Mouse (Mus musculus) lung, postnatal 25 days (tissue): ENCODE results near the gene Mcat.
A peak's percentile ranks its signal among the peaks of the same experiment; 100 is the strongest.

Experiments used
- DNase-seq: peaks from one replicate; pipeline ENCODE4 v3.0.0; 2022; ENCODE audit warnings: low spot score

The Mcat gene

DNA sequence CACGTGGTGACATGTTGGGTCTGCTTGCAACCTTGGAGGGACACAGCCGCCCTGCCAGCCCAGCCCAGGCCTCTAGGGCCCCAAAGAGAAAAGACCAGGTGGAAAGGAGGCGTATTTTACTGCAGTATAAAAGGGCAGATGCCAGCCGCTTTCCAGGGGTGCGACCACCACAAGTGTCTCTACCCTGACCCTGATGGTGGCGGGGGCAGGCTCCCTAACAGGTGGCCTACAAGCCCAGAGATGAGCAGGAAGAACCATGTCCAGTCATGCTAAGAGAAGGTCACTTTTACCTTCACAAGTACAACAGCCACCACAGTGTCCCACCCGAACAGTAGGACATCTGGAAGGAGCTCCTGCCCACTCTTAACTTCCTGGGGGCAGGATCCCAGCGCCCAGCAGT is 12.0 kb upstream of the Mcat start:
- DNase-seq, result no peak

DNA sequence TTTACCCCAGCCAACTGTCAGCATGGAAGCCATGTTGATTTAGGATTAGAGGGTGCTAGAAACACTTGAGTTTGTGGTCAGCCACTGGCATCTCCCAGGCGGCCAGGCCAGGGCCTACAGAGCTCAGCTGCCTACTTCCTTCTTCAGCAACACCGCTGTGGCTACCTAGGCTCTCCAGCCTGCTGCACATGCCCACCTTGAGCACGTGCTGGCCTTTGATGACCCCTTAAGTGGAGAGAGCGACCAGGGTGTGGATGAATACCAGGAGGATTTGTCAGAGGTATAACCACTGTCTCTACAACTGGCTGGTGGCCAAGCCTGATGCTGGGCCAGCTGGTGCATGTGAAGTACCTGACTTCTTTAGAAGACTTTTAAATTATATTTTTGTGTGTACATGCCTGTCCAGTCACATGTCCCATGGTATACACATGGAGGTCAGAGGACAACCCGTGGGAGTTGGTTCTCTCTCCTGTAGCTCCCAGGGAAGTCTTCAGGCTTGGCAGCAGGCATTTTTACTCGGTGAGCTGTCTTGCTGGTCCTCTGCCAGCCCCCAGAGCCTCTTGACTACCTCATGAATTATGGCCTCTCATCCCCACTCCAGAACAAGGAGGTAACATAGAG is 11.3 kb upstream of the Mcat start:
- DNase-seq, result peak; percentile 73

DNA sequence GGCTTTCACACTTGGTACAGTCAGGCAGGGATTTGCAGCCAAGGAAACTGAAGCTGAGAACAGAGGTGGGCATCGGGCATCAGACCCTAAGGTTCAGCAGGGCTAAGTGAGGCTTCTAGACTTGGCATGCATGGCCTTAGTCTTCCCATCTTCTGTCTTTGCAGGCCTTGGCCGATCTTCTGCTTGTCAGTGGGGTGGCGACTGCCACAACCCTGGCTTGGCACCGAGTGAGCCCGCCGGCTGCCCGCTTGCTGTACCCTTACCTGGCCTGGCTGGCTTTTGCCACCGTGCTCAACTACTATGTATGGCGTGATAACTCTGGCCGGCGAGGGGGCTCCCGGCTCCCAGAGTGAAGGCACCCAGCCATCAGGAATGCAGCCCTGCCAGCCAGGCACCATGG is 10.0 kb upstream of the Mcat start:
- DNase-seq, result no peak

DNA sequence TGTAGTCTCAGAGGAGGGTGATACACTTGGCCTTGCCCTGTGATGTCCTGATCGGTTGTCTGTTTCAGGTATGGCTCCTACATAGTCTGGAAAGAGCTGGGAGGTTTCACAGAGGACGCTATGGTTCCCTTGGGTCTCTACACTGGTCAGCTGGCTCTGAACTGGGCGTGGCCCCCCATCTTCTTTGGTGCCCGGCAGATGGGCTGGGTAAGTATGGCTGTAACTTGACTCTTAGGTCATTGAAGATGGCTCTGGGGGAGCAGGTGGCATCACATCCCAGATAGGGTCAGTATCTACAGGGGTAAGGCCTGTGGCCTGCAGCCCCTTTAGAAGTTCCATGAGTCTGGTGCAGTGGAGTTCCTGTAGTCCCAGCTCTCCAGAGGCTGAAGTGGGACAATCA is 8.5 kb upstream of the Mcat start:
- no peak for DNase-seq

DNA sequence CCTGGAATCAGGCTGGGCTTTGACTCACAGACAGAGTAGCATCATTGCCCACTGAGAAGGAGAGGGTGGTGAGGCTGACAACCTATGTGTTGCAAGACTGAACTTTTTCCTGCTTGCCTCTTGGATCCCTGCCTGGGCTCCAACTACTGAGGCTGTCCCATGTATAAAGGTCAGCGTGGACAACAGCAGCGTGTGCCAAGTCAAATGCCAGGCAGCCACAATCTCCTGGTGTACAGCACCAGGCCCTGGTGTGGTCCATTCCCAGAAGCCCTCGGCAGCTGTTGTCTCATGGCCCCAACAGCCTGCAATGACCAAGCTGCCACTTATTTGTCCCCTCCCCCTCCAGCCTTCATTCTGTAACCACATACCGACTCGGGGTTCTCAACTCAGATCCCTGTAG is 8.0 kb upstream of the Mcat start:
- peak; percentile 26 for DNase-seq

DNA sequence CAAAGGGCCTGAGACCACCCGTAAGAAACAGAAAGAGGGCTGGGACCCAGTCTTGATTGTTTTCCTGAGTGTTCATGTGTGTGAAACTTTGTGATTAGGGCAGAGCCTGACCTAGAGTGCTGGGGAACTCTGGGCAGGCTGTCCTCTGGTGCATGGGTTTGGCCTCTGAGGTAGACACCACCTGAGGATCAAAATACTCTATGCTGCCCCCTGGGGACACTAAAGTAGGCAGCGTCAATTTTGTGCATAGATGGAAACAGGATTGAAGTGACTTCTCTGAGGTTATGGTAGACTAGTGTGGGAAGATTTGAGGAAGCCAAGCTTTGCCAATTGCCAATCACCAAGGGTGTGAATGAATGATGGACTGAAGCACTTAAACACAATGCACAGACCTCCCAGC is 7.1 kb upstream of the Mcat start:
- DNase-seq, result no peak

DNA sequence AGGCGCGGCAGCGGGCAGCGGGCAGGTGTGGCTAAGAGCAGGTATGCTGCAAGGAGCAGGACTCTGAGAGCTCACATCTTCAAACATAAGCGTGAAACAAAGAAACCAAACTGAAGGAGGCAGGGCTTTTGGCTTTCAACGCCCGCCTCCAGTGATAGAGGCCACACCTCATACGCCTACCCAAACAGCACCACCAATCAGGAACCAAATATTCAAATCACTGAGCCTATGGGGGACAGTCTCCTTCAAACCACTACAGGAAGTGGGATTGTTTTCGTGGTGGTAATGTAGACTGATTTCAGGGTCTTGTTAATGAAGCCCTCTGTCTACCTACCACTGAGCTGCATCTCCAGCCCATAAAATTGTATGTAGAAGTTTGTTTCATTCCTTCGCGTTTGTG is 6.1 kb upstream of the Mcat start:
- no peak for DNase-seq

DNA sequence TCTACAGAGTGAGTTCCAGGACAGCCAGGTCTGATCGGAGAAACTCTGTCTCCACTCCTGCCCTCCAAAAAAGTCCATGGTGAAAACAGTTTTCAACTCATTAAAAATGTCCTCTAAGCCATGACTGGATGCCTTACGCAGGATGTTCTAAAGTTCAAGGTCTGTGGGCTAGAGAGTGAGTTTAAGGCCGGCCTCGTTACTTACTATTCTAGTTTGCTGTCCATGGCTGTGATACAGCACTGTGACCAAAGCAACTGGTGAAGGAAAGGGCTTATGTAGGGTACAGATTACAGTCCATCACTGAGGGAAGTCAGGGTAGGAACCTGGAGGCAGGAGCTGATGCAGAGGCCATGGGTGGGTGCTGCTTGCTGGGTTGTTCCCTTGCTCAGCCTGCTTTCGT is 5.0 kb upstream of the Mcat start:
- DNase-seq, result no peak

DNA sequence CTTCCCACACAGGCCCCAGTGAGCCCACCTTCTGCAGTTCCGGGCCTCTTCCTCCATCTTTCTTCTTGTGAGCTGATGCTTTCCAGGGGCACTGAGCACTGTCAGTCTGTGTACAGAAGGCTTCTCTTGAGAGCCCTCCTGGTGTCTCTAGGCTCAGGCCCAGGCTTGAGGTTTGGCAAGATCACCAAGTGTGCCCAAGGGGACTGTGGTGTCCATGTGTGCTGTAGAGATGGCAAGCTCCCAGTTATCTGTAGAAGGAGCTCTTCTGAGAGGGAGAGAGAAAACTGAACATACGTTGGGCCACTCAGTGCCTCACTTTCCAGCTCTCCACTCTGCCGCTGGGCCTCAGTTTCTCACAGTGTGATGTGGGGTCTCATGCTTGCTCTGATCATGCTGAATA is 4.1 kb upstream of the Mcat start:
- no peak for DNase-seq

DNA sequence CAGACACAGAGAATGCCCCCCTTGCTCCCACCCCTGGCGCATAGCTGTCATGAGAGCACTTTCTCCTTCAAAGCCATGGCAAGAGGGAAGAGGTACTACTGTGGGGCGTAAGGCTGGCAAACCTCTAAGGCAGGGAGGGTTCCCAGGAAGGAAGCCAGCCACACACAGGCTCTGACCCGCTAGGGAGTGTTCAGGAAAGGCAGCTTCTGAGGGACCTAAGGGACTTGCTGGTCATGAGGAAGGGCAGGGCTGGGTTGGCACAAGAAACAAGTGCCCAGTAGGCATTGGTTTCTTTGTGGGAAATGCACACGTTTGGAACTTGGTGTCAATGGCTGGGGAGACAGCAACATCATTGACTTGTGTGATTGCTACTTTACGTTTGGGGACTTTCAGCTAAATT is 2.4 kb upstream of the Mcat start:
- DNase-seq, result peak; percentile 26

DNA sequence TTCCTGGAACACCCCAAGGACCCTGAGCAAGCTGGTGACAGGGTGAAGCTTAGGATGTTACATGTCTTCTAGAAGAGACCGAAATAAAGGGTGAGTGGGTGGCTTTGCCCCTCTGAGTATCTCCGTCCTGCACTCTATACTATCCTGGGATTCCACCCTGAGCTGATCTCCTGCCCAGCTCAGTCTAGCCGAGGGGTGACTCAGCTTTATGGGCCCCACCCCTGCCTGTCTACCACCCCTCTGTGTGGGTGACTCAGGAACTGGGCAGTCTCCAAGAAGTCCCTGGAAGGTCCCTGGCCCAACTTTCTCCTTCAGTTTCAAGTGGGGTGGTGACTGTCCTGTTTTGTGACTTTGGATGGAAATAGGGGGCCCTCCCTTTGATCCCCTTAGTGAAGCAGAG is 1.8 kb upstream of the Mcat start:
- DNase-seq, result peak; percentile 43

DNA sequence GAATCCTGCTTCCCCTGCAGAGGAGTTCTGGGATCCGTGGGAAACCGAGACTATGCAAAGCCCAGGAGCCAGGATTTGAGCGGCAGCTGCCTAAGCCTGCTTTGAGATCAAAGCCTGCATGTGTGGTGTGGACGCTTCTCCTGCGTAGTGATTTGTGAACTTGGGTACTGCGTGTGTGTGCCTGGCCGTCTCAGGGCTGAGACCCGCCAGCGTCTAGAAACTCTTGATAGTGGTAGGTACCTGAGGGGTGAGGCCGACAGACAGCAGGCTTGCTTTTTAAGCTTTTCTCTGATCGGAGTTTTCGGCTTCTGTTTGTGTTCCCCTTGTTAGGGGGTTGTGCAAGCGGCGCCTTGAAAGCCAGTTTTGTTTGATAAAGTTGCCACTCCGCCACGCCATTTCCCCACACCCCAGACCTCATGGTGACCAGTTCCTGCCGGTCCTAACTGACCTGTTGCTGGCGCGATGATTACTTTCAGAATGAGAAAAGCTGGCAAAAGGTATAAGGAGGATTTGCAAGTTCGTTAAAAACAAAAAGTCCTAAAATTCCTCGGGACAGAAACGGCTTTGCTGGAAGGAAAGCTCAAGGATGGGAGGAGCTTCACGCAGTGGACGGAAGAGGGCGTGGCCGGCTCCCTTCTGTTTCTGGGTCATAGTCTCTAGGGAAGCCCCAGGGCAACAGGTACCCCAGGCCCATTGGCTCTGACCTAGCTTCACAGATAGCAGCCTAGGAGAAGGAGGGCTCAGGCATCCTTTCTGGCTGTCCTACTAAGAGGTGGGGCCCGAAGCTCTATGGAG is 467 bp upstream of the Mcat start:
- peak; percentile 53 for DNase-seq

DNA sequence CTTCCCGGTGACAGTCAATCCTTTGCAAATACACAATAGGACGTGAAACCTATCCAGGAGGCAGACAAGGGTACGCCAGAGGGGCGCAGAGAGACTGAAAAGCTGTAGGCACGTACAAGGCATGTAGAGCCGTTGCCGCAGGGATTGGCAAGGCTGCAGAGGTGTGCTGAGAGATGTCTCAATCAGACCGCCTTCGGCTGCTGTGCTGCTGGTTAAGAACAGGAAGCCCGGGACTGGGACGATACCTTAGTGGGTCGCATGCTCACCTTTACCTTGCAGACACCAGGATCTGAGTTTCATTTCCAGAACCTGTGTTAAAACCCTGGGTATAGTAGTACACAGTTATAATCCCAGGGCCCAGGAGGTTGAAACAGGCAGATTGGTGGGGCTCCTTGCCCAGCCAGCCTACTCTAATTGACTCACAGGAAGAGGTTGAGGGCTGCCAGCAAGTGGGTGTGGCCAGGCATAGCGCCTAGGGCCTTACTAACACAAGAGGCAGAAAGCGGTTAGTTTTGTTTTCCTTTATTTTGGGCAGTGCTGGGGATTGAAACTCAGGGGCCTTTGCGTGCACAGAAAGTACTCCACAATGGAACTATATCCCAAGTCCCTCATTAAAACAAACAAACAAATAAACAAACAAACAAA is 839 bp downstream of the Mcat start:
- DNase-seq, result peak; percentile 93

DNA sequence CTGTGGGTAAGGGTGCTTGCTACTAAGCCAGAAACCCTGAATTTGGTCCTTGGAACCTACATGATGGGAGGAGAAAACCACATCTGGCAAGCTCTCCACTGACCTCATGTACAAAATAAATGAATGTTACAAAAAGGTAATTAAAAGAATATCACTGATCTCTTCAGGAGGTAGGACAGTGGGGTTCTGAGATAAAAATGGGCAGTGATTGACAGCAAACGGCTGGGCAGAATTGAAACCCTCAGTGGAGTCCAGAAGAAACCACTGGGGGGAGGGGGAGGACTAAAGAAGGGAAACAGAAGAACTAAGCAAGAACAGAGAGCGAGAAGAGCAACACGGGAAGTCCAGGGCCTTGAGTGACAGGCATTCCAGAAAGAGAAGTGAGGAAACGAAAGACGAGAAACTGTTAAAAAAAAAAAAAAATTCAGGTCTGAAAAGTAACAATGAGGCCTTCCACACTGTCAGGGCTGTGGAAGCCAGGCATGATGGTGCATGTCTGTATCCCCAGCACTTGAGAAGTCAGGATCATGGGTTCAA is 2.6 kb downstream of the Mcat start:
- no peak for DNase-seq

DNA sequence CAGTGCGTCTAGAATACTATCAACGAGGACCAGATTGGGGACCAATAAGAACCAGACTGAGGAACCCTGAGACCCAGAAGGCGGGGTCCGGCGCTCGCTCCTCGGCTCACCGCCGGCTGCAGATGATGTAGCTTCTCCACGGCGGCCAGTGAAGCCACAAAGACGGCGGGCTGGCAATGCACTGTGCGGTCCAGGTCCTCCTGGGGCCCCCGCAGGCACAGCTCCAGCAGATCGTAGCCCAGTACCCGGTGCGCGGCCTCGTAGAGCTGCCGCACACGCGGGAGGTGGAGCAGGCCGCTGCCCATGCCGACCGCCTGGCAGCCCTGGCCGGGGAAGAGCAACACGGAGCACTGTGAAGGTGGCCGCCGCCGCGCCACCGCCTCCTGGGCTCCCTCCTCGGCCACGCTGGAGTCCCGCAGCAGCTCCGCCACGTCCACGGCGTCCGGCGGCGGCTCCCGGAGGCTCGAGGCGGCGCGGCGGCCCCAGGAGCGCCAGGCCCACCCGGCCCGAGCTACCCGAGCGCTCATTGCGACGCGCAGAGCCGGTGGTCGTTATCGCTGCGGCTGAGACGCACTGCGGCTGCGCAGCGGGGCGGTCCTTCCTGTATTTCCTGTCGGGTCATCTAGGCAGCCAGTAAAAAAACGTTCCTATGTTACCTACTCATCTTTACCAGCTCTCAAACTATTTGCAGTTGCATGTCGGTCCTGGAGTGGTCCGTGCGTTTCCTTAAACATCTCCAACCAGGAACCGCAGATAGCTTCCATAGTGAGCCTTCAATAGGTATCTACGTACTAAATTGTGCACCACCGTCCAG is 8.2 kb downstream of the Mcat start:
- peak; percentile 87 for DNase-seq

DNA sequence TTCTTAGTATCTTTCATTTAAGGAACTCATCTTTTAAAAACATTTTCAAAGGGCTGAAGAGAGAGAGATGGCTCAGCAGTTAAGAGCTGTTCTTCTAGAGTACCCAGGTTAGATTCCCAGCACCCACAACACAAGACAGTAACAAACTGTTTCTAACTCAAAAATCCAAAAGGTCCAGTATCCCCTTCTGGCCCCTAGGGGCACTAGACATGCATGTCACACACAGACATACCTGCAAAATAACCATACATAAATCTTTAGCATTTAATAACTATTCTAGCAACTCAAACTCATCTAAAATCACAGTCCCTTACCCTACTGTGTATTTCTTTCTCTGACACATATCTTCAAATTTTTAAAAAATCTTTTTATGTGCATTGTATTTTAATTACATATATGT is 9.8 kb downstream of the Mcat start:
- DNase-seq, result no peak

DNA sequence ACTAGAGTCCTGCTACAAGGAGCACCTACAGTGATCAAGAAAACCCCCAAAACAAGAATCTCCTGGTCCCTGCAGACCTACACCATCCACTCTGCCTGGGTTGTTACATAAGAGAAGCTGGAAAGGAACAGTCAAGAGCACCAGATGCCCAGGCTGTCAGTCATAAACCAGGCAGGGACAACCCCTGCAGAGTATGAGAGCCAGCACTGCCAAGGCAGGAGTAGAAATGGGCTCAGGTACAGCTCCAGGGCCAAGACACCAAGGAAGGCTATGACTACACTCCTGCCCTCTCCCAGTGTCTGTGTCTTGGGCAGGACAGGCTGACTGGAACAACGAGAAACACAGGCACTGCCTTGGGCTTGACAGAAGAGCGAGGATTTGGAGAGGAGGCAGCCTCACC is 13.4 kb downstream of the Mcat start:
- DNase-seq, result no peak

DNA sequence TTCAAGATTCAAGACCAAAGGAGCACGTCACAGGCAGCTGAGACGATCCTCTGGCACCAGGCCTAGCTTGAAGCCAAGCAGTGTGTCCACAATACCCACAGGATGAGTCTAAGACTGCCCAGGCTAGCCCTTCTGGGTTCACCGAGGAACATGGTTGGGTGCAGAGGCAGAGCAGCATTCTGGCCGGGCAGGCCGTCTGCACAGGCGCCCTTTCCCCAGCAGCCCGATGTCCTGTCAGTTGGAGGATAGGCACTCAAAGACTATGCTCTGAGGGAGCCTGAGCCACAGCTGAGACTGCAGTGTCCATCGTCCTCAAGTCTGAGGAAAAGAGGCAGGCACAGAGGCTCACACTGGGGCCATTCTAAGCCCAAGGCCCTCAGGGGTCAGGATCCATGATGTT is 16.4 kb downstream of the Mcat start:
- DNase-seq, result no peak

DNA sequence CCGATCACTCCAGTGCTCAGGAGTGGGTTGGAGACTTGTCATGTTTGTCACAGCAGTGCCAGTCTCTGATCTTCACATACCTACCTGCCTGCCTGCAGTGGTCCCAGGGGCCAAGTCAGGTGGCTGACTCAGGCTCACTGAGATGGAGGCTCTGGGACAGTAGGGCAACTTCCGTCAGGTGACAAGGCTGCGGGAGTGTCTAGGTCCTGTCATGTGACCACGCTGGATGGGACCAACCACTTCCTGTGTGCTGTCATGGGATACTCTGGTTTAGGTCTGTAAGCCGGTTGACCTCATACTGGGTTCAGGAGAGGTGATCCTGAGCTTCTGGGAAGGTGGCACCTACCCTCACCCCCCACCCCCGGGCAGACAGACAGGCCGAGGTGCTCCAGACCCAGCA is 17.6 kb downstream of the Mcat start:
- DNase-seq, result no peak

DNA sequence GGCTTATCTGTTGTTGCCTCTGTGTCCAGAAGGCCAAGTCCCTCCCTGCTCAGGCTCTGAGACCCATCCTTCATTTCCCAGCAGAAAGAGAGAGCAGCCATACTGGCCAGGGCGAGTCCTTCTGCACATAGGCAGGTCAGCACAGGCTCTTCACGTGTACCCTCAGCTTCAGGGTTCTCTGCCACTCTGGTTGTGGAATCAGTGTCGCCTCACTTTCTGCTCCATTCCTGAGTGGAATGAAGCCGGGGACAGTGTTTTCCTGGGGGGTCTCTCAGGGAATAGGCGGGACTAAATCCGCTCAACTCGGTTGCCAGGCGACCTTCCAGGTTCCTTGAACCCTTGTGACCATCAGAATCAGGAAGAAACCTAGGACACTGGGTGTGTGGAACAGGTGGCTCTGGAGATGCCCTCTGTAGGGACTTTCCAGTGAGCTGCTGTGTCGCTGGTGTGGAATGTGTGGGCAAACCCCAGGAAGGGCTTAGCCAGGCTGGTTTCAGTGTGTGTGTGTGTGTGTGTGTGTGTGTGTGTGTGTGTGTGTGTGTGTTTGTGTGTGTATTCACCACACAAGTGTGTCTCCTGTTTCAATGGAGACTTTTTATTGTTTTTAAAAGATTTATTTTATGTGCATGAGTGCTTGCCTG is 21.8 kb downstream of the Mcat start:
- no peak for DNase-seq

DNA sequence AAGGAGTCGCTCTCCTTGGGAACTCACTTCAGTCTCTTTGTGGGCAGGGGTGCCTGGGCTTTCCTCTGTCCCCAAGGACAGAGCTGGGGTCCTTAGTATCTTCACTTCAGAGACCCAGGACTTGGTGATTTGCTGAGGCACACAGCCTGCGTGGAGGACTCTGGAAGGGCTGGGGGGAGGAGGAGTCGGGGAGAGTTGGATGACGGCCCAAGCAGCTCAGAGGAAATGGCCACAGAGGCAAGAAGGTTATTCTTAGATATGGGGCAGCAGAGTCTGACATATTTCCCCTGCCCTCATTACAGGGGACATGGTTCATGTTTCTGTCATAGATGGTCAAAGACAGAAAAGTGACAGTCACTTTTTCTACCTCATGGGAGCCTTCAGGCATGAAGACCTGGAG is 23.7 kb downstream of the Mcat start:
- DNase-seq, result peak; percentile 64

DNA sequence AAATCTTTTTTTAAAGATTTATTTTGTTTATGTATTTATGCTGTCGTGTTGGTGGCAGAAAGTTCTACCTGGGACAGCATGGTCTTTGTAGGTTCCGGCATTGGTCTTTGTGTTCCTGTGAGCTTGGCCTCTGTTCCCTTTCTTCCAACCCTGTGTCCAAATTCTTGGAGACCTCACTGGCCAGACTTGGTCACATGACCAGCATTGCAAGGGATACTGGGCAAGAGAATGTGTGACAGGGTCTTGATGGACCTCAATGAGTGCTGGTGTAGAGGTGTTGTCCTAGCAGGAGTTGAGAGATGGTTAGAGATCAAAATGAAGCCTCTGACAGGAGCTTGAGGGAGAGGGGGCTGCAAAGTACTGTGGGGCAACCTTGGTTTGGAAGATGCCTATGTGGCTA is 24.7 kb downstream of the Mcat start:
- no peak for DNase-seq
